Mouse (Mus musculus) induced T-regulatory cell, adult 2 months (primary cell): ENCODE data around the gene Hivep1.
A peak's percentile ranks its signal among the peaks of the same experiment; 100 is the strongest.

Source experiments
- DNase-seq: peaks from one replicate; pipeline ENCODE4 v3.0.0-alpha.2; 2012; ENCODE audit warnings: low read depth

Gene Hivep1

GRCm38 (mm10) chr13:42112748-42113147, 60.9 kb downstream of the Hivep1 start:
- DNase-seq = no peak

GRCm38 (mm10) chr13:42113601-42114000, 61.8 kb downstream of the Hivep1 start:
- peak; percentile 60 for DNase-seq

- no peak for DNase-seq
These were observed 64.5 kb downstream of the Hivep1 start for GRCm38 (mm10) chr13:42116301-42116700.

GRCm38 (mm10) chr13:42119062-42119461, 67.2 kb downstream of the Hivep1 start:
- no peak for DNase-seq

- DNase-seq = no peak
These were observed 69.4 kb downstream of the Hivep1 start for GRCm38 (mm10) chr13:42121106-42121776.

- DNase-seq = no peak
These were observed 70.2 kb downstream of the Hivep1 start for GRCm38 (mm10) chr13:42121777-42122682.

GRCm38 (mm10) chr13:42144627-42145026, 92.8 kb downstream of the Hivep1 start:
- DNase-seq = peak; percentile 22

GRCm38 (mm10) chr13:42149328-42150071, 97.7 kb downstream of the Hivep1 start:
- DNase-seq = no peak

- no peak for DNase-seq
These were observed 98.2 kb downstream of the Hivep1 start for GRCm38 (mm10) chr13:42150072-42150450.

- DNase-seq = no peak
These were observed 98.8 kb downstream of the Hivep1 start for GRCm38 (mm10) chr13:42150462-42151127.

- no peak for DNase-seq
These were observed 106.4 kb downstream of the Hivep1 start for GRCm38 (mm10) chr13:42158259-42158658.

GRCm38 (mm10) chr13:42159416-42160185, 107.8 kb downstream of the Hivep1 start:
- DNase-seq = no peak

- DNase-seq = no peak
These were observed 119.0 kb downstream of the Hivep1 start for GRCm38 (mm10) chr13:42170802-42171201.

- no peak for DNase-seq
These were observed 123.1 kb downstream of the Hivep1 start for GRCm38 (mm10) chr13:42174827-42175420.

- DNase-seq = no peak
These were observed 130.8 kb downstream of the Hivep1 start for GRCm38 (mm10) chr13:42182635-42183034.

GRCm38 (mm10) chr13:42184131-42184530, 132.3 kb downstream of the Hivep1 start:
- no peak for DNase-seq

- DNase-seq = no peak
These were observed 141.2 kb downstream of the Hivep1 start for GRCm38 (mm10) chr13:42193016-42193415.

GRCm38 (mm10) chr13:42195671-42196070, 143.8 kb downstream of the Hivep1 start:
- no peak for DNase-seq

- peak; percentile 6 for DNase-seq
These were observed 145.8 kb downstream of the Hivep1 start for GRCm38 (mm10) chr13:42197656-42198055.

GRCm38 (mm10) chr13:42213556-42213955, 161.7 kb downstream of the Hivep1 start:
- no peak for DNase-seq

GRCm38 (mm10) chr13:42222401-42222800, 170.6 kb downstream of the Hivep1 start:
- no peak for DNase-seq
